Mouse (Mus musculus): ENCODE results near the gene Vwa8.

GRCm38 (mm10) chr14:79185018-79185685 lies 336.3 kb downstream of the Vwa8 start:
- TF ChIP-seq CTCF (IDR thresholded peaks at IDR 0.05; ENCODE audit: extremely low read depth, insufficient read length, insufficient replicate concordance, low read depth, low read length): no peak
- no peak for TF ChIP-seq POLR2A (IDR thresholded peaks at IDR 0.05; ENCODE audit: low read depth, low read length)

All from small intestine, adult 2 months (tissue).